Mouse (Mus musculus): ENCODE measurements around the gene Slco1c1.

DNA sequence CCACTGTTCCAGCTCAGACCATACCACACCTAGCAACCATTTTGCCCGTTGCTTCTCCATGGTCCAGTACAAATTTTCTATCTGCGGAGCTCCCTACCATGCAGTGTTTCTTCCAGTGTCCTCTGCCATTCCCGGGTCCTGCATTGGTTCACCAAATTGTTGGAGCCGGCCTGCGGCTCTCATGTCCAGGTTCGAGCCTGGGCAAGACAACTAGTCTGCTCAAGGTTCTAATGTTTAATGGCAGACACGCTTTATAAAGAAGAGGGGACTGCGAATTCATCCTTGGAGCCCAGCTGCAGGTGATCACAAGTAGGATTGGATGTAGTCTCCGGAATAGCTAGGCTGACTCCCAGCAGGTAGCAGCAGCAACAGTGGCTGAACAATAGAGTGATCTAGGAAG lies 76.8 kb downstream of the Slco1c1 start:
- TF ChIP-seq POLR2A (IDR thresholded peaks at IDR 0.05; ENCODE audit: low read depth, low read length) (no peak), CTCF (IDR thresholded peaks at IDR 0.05; ENCODE audit: extremely low read depth, insufficient read depth, insufficient read length, insufficient replicate concordance) (no peak)
